ENCODE assay signal across 11 mouse cellular contexts in genomic region chr16:97009116-97010055, GRCm38 (mm10).
A peak's percentile ranks its signal among the peaks of the same experiment; 100 is the strongest.
DNase-seq lines count a peak whose midpoint lies in the region; ATAC-seq lines count a peak whose summit lies in the region.
"Had no signal": no experiment of that assay in that cellular context is flagged by ENCODE, and none has a peak within 500 bp of the region (broad histone marks: within the 10 kb centered on the region; RNA-seq: fewer than 3 reads in every experiment).

No protein-coding gene starts in this region.

- 43% methylated on average over 4 of the region's 4 CpGs for WGBS in hindbrain, embryonic 14.5 days
- WGBS in limb, embryonic 15.5 days, result 42% methylated on average over 4 of the region's 4 CpGs

- peak; percentile 77; the same call in 1 of the 2 replicates for ATAC-seq in hindbrain, embryonic 14.5 days (ENCODE audit: low FRiP score)
- peak; percentile 67 for ATAC-seq in limb, embryonic 15.5 days (ENCODE audit: insufficient number of reproducible peaks, low FRiP score, low TSS enrichment, low read depth)
- ATAC-seq in erythroblast, adult 5-6 weeks (replicated peaks; ENCODE audit: low FRiP score, poor library complexity, severe bottlenecking), result no peak
- ATAC-seq in megakaryocyte progenitor cell, adult 5-6 weeks (replicated peaks; ENCODE audit: poor library complexity), result no peak

- H3K36me3 ChIP-seq in hindbrain, embryonic 14.5 days (replicated peaks; ENCODE audit: control insufficient read depth, insufficient read depth), result no peaks in the 10 kb centered on the region
- no peaks in the 10 kb centered on the region for H3K36me3 ChIP-seq in limb, embryonic 15.5 days

- peak; percentile 18 for DNase-seq in retina, postnatal 1 day
- no peak for DNase-seq in retina, embryonic 14.5 days (ENCODE audit: low spot score)
- no peak for DNase-seq in hindbrain, embryonic 14.5 days (ENCODE audit: low spot score)
- peak; percentile 40 for DNase-seq in right cerebral cortex, postnatal 25 days
- DNase-seq in yolk sac, embryonic 10.5 days (ENCODE audit: low spot score), result no peak
- DNase-seq: kidney, adult 11 months; thymus, postnatal 4 days had no signal

- no peak overlapping the region for H3K4me3 ChIP-seq in hindbrain, embryonic 14.5 days (replicated peaks; ENCODE audit: low read length)
- H3K4me3 ChIP-seq in limb, embryonic 15.5 days, result no peak overlapping the region

- H3K27me3 ChIP-seq in hindbrain, embryonic 14.5 days (ENCODE audit: control insufficient read depth, insufficient read depth, low read length), result no peaks in the 10 kb centered on the region
- H3K27me3 ChIP-seq in limb, embryonic 15.5 days, result no peaks in the 10 kb centered on the region

- peaks cover 34% of the 10 kb centered on the region for H3K4me1 ChIP-seq in hindbrain, embryonic 14.5 days (replicated peaks; ENCODE audit: control insufficient read depth, insufficient read depth, low read length)
- H3K4me1 ChIP-seq in limb, embryonic 15.5 days, result no peaks in the 10 kb centered on the region

- H3K9me3 ChIP-seq in hindbrain, embryonic 14.5 days (ENCODE audit: control insufficient read depth, low read length), result no peaks in the 10 kb centered on the region
- H3K9me3 ChIP-seq in limb, embryonic 15.5 days, result no peaks in the 10 kb centered on the region

- peak overlapping the region; percentile 34; the same call in 1 of the 2 replicates for H3K9ac ChIP-seq in hindbrain, embryonic 14.5 days
- no peak overlapping the region for H3K9ac ChIP-seq in limb, embryonic 15.5 days

- H3K4me2 ChIP-seq in hindbrain, embryonic 14.5 days (replicated peaks), result no peak overlapping the region; the same call in 1 of the 2 replicates
- H3K4me2 ChIP-seq in limb, embryonic 15.5 days, result no peak overlapping the region
- H3K4me2 ChIP-seq: liver, embryonic 11.5 days had no signal

- peak overlapping the region; percentile 78 for H3K27ac ChIP-seq in hindbrain, embryonic 14.5 days
- 0 out of 2 replicates have a peak overlapping the region, but pooled peaks have one; percentile 9 for H3K27ac ChIP-seq in limb, embryonic 15.5 days

Comparison
In these comparisons a context has a peak if more than half of its experiments do, and no peak if none do; other contexts are left out.
1. DNase-seq: peak in retina, postnatal 1 day (single experiment) and right cerebral cortex, postnatal 25 days (single experiment); none in retina, embryonic 14.5 days (single experiment), hindbrain, embryonic 14.5 days (single experiment) and yolk sac, embryonic 10.5 days (single experiment).
2. ATAC-seq: peak in hindbrain, embryonic 14.5 days (single experiment) and limb, embryonic 15.5 days (single experiment); none in erythroblast, adult 5-6 weeks (single experiment) and megakaryocyte progenitor cell, adult 5-6 weeks (single experiment).